Mouse (Mus musculus): ENCODE data around the gene Olfr1440. TPM values are rescaled to one million over a fixed set of nuclear protein-coding genes. Genes with fewer than 3 reads are reported as not detected.

Olfr1440 gene
- total RNA-seq (2021) (not detected), polyA plus RNA-seq (2012; rRNA removed) (not detected in 2 replicates)
- long read RNA-seq: 0 reads

DNA sequence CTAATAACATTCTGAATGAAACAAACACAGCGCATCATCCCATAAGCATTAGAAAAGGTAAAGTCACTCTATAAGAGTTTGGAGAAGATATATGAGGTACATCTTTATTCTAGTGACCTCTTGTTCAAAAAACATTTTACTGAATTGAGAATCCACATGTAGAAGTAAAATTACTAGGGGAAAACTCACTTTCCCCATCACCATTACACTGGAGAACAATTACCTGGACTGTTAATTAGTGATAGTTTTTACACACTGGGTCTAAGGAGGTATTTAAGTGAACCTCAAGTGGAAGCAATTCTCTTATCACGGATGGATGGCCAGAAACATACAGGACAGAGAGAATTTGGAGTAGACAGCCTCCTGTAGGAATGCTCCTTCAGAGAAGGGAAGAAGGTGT is at the start of gene Olfr1440:
Gene Olfr1440 (plus strand): TSS at position 301 of the 400 bp plus-strand sequence.
- H3K4me1 ChIP-seq (ENCODE audit: control insufficient read depth, insufficient read depth, low read length): no peaks in the 10 kb centered on the region
- no peak within 1 kb of the TSS for H3K9ac ChIP-seq (ENCODE audit: low read depth, low read length)
- no peaks in the 10 kb centered on the region for H3K27me3 ChIP-seq (ENCODE audit: control insufficient read depth, insufficient read depth, low read length)
- no peaks in the 10 kb centered on the region for H3K36me3 ChIP-seq (ENCODE audit: control insufficient read depth, insufficient read depth, low read length)
- intact Hi-C loops (cut with DNase I): no loop called here
- DNase-seq: no peak
- no peak within 1 kb of the TSS for H3K27ac ChIP-seq
- H3K4me3 ChIP-seq: no peak within 1 kb of the TSS
- H3K79me2 ChIP-seq (replicated peaks; ENCODE audit: control insufficient read depth, insufficient read depth, low read length): no peaks in the 10 kb centered on the region
- TF ChIP-seq POLR2A (IDR thresholded peaks at IDR 0.05; ENCODE audit: insufficient read depth, low read depth, low read length): no peak
- TF ChIP-seq CTCF (IDR thresholded peaks at IDR 0.05): no peak
- no peak for TF ChIP-seq EP300 (IDR thresholded peaks at IDR 0.05; ENCODE audit: insufficient read depth, low read depth, low read length)
- 70% methylated on average over 2 of the region's 2 CpGs for WGBS

- DNase-seq: no peak
- H3K27me3 ChIP-seq (ENCODE audit: control insufficient read depth, insufficient read depth, low read length): no peaks in the 10 kb centered on the region
- no peaks in the 10 kb centered on the region for H3K36me3 ChIP-seq (ENCODE audit: control insufficient read depth, insufficient read depth, low read length)
- intact Hi-C loops (cut with DNase I): no loop called here
- TF ChIP-seq POLR2A (IDR thresholded peaks at IDR 0.05; ENCODE audit: insufficient read depth, low read depth, low read length): no peak
- no peak for TF ChIP-seq CTCF (IDR thresholded peaks at IDR 0.05)
- TF ChIP-seq EP300 (IDR thresholded peaks at IDR 0.05; ENCODE audit: insufficient read depth, low read depth, low read length): no peak
- H3K9ac ChIP-seq (ENCODE audit: low read depth, low read length): no peak overlapping the region
- WGBS: 49% methylated on average over 3 of the region's 3 CpGs
- no peaks in the 10 kb centered on the region for H3K4me1 ChIP-seq (ENCODE audit: control insufficient read depth, insufficient read depth, low read length)
- no peak overlapping the region for H3K4me3 ChIP-seq
- H3K27ac ChIP-seq: no peak overlapping the region
- no peaks in the 10 kb centered on the region for H3K79me2 ChIP-seq (replicated peaks; ENCODE audit: control insufficient read depth, insufficient read depth, low read length)
These were observed 14.1 kb upstream of the Olfr1440 start for GRCm38 (mm10) chr19:12373004-12373403.

DNA sequence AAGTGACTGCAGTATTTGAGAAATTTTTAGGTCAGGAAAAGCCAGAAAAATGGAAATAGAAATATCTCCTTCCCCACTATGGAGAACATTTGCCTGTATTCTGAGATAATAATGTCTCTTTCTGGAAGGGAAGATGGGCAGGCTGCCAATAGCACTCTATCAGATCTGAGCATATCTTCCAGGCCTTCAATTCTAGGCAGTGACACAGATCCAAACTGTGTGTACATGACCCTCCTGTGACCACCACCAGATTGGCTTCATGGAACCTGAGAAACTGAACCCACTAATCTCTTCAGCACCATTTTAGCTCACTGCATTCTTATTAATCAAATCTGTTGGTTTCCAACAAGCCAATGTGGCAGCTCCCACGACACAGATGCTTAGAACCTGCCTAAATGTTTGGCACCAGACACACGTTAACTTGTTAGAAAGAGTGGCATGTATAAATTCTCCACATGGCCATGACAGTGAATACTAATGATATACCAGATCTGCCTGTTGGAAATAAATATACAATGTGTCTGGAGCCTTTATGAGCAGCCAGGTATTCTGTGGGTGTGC is 12.5 kb upstream of the Olfr1440 start:
- Histone ChIP-seq H3K4me3 (no peak overlapping the region), H3K4me1 (ENCODE audit: control insufficient read depth, insufficient read depth, low read length) (no peaks in the 10 kb centered on the region), H3K27ac (no peak overlapping the region), H3K79me2 (replicated peaks; ENCODE audit: control insufficient read depth, insufficient read depth, low read length) (no peaks in the 10 kb centered on the region), H3K27me3 (ENCODE audit: control insufficient read depth, insufficient read depth, low read length) (no peaks in the 10 kb centered on the region), H3K36me3 (ENCODE audit: control insufficient read depth, insufficient read depth, low read length) (no peaks in the 10 kb centered on the region), H3K9ac (ENCODE audit: low read depth, low read length) (no peak overlapping the region)
- no peak for DNase-seq
- TF ChIP-seq CTCF (IDR thresholded peaks at IDR 0.05) (no peak), POLR2A (IDR thresholded peaks at IDR 0.05; ENCODE audit: insufficient read depth, low read depth, low read length) (no peak), EP300 (IDR thresholded peaks at IDR 0.05; ENCODE audit: insufficient read depth, low read depth, low read length) (no peak)
- intact Hi-C loops (cut with DNase I): no loop called here
- 57% methylated on average over 2 of the region's 2 CpGs for WGBS

DNA sequence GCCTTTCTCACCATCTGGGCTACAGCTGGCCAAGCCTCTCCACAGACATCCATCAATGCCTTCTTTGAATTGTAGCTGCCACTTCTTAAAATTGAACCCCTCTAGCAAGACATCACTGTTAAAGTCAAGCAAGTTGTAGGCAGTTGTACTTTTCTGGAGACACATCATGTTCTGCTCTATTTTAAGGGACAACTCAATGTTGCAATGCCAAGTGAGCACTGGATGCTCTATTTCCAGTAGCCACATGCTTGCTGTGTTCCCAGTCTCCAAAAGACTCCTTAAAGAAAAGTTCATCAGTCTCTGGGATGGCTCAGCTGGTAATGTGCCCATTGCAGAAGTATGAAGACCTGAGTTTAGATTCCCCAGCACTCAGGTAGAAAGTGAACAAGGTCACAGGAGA is 26.7 kb downstream of the Olfr1440 start:
- no peak overlapping the region for H3K4me3 ChIP-seq
- no peaks in the 10 kb centered on the region for H3K79me2 ChIP-seq (replicated peaks; ENCODE audit: control insufficient read depth, insufficient read depth, low read length)

GRCm38 (mm10) chr19:12417361-12417760 is 30.3 kb downstream of the Olfr1440 start, which contains the start of gene Olfr1441:
Olfr1441 (plus strand) TSS chr19:12417433.
- no peak for DNase-seq
- TF ChIP-seq EP300 (IDR thresholded peaks at IDR 0.05; ENCODE audit: insufficient read depth, low read depth, low read length) (no peak), CTCF (IDR thresholded peaks at IDR 0.05) (no peak), POLR2A (IDR thresholded peaks at IDR 0.05; ENCODE audit: insufficient read depth, low read depth, low read length) (no peak)
- no peaks in the 10 kb centered on the region for H3K4me1 ChIP-seq (ENCODE audit: control insufficient read depth, insufficient read depth, low read length)
- no peaks in the 10 kb centered on the region for H3K79me2 ChIP-seq (replicated peaks; ENCODE audit: control insufficient read depth, insufficient read depth, low read length)
- H3K9ac ChIP-seq (ENCODE audit: low read depth, low read length): no peak within 1 kb of the TSS
- no peaks in the 10 kb centered on the region for H3K27me3 ChIP-seq (ENCODE audit: control insufficient read depth, insufficient read depth, low read length)
- H3K4me3 ChIP-seq: no peak within 1 kb of the TSS
- intact Hi-C loops (cut with DNase I): no loop called here
- no peak within 1 kb of the TSS for H3K27ac ChIP-seq
- no peaks in the 10 kb centered on the region for H3K36me3 ChIP-seq (ENCODE audit: control insufficient read depth, insufficient read depth, low read length)

More for the DNA sequence above, 26.7 kb downstream of the Olfr1440 start:
- no peaks in the 10 kb centered on the region for H3K36me3 ChIP-seq (ENCODE audit: control insufficient read depth, insufficient read depth, low read length)
- no peaks in the 10 kb centered on the region for H3K27me3 ChIP-seq (ENCODE audit: control insufficient read depth, insufficient read depth, low read length)
- intact Hi-C loops (cut with DNase I): no loop called here
- no peak for DNase-seq
- H3K27ac ChIP-seq: no peak overlapping the region
- no peak overlapping the region for H3K9ac ChIP-seq (ENCODE audit: low read depth, low read length)
- no peaks in the 10 kb centered on the region for H3K4me1 ChIP-seq (ENCODE audit: control insufficient read depth, insufficient read depth, low read length)
- no peak for TF ChIP-seq CTCF (IDR thresholded peaks at IDR 0.05)
- no peak for TF ChIP-seq POLR2A (IDR thresholded peaks at IDR 0.05; ENCODE audit: insufficient read depth, low read depth, low read length)
- no peak for TF ChIP-seq EP300 (IDR thresholded peaks at IDR 0.05; ENCODE audit: insufficient read depth, low read depth, low read length)

DNA sequence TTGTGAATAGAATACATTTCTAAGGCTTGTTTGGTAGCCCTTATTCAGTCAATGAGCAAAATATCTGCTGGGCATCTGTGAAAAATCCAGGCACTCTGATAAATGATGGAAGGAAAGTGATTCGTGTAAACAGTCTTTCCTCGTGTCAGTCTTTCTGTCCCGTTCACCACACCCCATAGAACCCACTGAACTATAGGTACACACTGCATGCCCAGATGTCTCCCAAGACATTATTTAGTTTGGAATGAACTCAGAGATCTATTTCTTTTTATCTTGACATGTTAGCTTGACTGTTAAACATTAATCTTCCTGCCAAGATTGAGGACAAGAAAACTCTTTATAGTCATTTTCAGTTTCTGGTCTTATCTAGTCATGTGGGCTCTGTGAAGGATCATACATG is 31.2 kb downstream of the Olfr1440 start:
- TF ChIP-seq EP300 (IDR thresholded peaks at IDR 0.05; ENCODE audit: insufficient read depth, low read depth, low read length): no peak
- no peak for TF ChIP-seq CTCF (IDR thresholded peaks at IDR 0.05)
- no peak for TF ChIP-seq POLR2A (IDR thresholded peaks at IDR 0.05; ENCODE audit: insufficient read depth, low read depth, low read length)
- DNase-seq: no peak
- H3K9ac ChIP-seq (ENCODE audit: low read depth, low read length): no peak overlapping the region
- no peak overlapping the region for H3K27ac ChIP-seq
- intact Hi-C loops (cut with DNase I): no loop called here
- WGBS: 65% methylated on average over 3 of the region's 3 CpGs
- no peak overlapping the region for H3K4me3 ChIP-seq
- no peaks in the 10 kb centered on the region for H3K36me3 ChIP-seq (ENCODE audit: control insufficient read depth, insufficient read depth, low read length)
- H3K79me2 ChIP-seq (replicated peaks; ENCODE audit: control insufficient read depth, insufficient read depth, low read length): no peaks in the 10 kb centered on the region
- H3K27me3 ChIP-seq (ENCODE audit: control insufficient read depth, insufficient read depth, low read length): no peaks in the 10 kb centered on the region
- no peaks in the 10 kb centered on the region for H3K4me1 ChIP-seq (ENCODE audit: control insufficient read depth, insufficient read depth, low read length)

Measured in heart, adult 2 months (tissue).